Mouse (Mus musculus): ENCODE results near the gene Megf6. TPM values are rescaled to one million over a fixed set of nuclear protein-coding genes. Genes with fewer than 3 reads are reported as not detected.
A peak's percentile ranks its signal among the peaks of the same experiment; 100 is the strongest.

The Megf6 gene
- polyA plus RNA-seq, 1 experiment: 3.8 TPM

DNA sequence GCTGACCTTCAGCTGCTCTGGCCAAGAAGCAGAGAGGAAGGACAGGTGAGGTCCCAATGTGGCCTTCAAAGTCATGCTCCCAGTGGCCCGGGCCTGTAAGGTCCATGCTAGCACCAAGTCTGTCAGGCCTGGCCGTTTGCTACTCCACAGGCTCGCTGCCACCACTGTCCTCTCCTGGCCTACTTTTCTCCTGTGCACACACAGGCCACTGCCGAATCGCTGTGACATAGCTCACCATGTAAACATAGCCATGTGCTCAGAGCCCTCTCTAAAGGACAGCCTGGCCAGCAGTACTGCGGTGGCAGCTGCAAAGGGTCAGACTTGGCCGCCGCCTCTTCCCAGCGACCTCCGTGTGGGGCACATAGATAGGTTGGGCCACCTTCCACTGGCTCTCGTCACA, 16.4 kb upstream of the Megf6 start:
- Histone ChIP-seq H3K9me3 (replicated peaks; ENCODE audit: control insufficient read depth, insufficient read depth, low read length, poor library complexity, severe bottlenecking) (no peaks in the 10 kb centered on the region), H3K4me1 (ENCODE audit: control insufficient read depth, insufficient read depth, low read length) (no peaks in the 10 kb centered on the region), H3K4me3 (ENCODE audit: low read depth, low read length) (no peak overlapping the region), H3K36me3 (ENCODE audit: control insufficient read depth, insufficient read depth, low read length, poor library complexity, severe bottlenecking) (peaks cover 9% of the 10 kb centered on the region), H3K27me3 (ENCODE audit: control insufficient read depth, insufficient read depth, low read length, poor library complexity, severe bottlenecking) (no peaks in the 10 kb centered on the region), H3K27ac (ENCODE audit: insufficient read depth, low read length) (no peak overlapping the region), H3K9ac (ENCODE audit: low read depth, poor library complexity, severe bottlenecking) (no peak overlapping the region)
- TF ChIP-seq EP300 (IDR thresholded peaks at IDR 0.05; ENCODE audit: insufficient read depth, low read depth, low read length) (no peak), POLR2A (IDR thresholded peaks at IDR 0.05; ENCODE audit: insufficient read depth, low read length) (no peak), CTCF (IDR thresholded peaks at IDR 0.05; ENCODE audit: low read depth, low read length) (no peak)

DNA sequence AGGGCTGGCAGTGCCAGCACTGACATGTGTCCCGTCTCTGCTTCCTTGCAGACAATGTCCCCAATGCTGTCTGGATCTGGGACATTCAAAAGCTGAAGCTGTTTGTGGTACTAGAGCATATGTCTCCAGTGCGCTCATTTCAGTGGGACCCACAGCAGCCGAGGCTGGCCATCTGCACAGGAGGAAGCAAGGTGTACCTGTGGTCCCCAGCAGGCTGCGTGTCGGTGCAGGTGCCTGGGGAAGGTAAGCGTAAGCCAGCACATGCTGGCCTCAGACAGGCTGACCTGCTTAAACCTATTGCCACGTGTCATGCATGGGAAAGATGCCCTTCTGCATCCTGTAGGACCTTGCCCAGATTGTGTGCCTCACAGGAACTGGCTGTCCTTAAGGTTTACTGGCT, 14.5 kb upstream of the Megf6 start:
- TF ChIP-seq CTCF (IDR thresholded peaks at IDR 0.05; ENCODE audit: low read depth, low read length) (no peak), POLR2A (IDR thresholded peaks at IDR 0.05; ENCODE audit: insufficient read depth, low read length) (no peak), EP300 (IDR thresholded peaks at IDR 0.05; ENCODE audit: insufficient read depth, low read depth, low read length) (no peak)
- H3K4me1 ChIP-seq (ENCODE audit: control insufficient read depth, insufficient read depth, low read length): no peaks in the 10 kb centered on the region
- H3K9me3 ChIP-seq (replicated peaks; ENCODE audit: control insufficient read depth, insufficient read depth, low read length, poor library complexity, severe bottlenecking): no peaks in the 10 kb centered on the region
- peaks cover 9% of the 10 kb centered on the region for H3K36me3 ChIP-seq (ENCODE audit: control insufficient read depth, insufficient read depth, low read length, poor library complexity, severe bottlenecking)
- H3K27me3 ChIP-seq (ENCODE audit: control insufficient read depth, insufficient read depth, low read length, poor library complexity, severe bottlenecking): no peaks in the 10 kb centered on the region
- H3K27ac ChIP-seq (ENCODE audit: insufficient read depth, low read length): no peak overlapping the region
- H3K9ac ChIP-seq (ENCODE audit: low read depth, poor library complexity, severe bottlenecking): no peak overlapping the region
- H3K4me3 ChIP-seq (ENCODE audit: low read depth, low read length): no peak overlapping the region

DNA sequence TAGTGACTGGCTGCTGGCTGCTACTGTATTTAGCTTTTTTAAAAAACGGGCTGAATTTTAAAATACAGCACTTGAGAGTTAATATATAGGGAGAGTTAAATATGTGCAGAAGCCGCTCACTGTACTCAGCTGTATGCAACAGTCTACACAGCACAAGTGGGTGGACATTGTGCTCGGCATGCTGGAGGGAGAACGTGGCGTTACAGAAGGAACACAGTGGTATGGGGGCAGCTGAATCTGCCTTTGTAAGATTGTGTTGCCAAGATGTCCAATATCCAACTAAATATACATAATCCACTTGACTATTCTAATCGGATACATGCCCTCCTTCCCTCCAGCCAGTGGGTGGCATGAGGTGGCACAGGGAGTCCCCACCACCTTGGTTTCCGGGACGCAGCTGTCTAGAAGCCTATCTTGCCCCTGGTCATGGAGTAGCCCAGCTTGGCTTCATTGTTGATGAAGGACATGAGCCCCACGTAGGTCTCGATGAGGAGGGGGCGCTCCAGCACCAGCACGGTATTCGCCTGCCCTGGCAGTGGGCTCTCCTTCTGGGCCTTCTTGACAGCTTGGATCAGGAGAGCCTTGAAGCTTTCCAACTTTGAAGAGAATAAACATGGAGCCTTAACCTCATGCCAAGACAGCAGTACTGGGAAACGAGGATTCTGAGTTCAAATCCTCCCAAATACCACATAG, 12.4 kb upstream of the Megf6 start:
- Histone ChIP-seq H3K4me1 (ENCODE audit: control insufficient read depth, insufficient read depth, low read length) (peaks cover 2% of the 10 kb centered on the region), H3K27ac (ENCODE audit: insufficient read depth, low read length) (no peak overlapping the region), H3K27me3 (ENCODE audit: control insufficient read depth, insufficient read depth, low read length, poor library complexity, severe bottlenecking) (no peaks in the 10 kb centered on the region), H3K9me3 (replicated peaks; ENCODE audit: control insufficient read depth, insufficient read depth, low read length, poor library complexity, severe bottlenecking) (no peaks in the 10 kb centered on the region), H3K36me3 (ENCODE audit: control insufficient read depth, insufficient read depth, low read length, poor library complexity, severe bottlenecking) (peaks cover 9% of the 10 kb centered on the region; the same call in 1 of the 2 replicates), H3K9ac (ENCODE audit: low read depth, poor library complexity, severe bottlenecking) (no peak overlapping the region), H3K4me3 (ENCODE audit: low read depth, low read length) (no peak overlapping the region)
- TF ChIP-seq CTCF (IDR thresholded peaks at IDR 0.05; ENCODE audit: low read depth, low read length) (no peak), EP300 (IDR thresholded peaks at IDR 0.05; ENCODE audit: insufficient read depth, low read depth, low read length) (no peak), POLR2A (IDR thresholded peaks at IDR 0.05; ENCODE audit: insufficient read depth, low read length) (no peak)

DNA sequence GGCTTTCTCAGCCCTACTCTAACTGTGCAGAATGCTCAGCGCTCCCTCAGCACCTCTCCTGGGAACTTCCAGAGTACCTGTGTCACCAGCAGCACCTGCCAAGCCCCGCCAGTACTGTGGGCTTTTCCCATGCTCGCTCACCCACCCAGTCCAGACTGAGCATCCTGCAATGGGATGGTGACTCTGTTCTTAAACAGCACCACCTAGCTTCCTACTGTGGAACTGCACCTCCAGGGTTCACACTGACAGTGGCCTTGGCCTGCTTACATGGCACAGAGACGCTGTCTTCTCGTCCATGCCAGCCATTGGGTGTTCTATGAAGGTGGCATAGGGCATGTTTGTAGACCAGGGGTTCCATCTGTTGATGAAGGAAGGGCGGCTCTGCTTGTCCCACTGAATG, 11.5 kb upstream of the Megf6 start:
- no peak overlapping the region for H3K27ac ChIP-seq (ENCODE audit: insufficient read depth, low read length)
- no peaks in the 10 kb centered on the region for H3K9me3 ChIP-seq (replicated peaks; ENCODE audit: control insufficient read depth, insufficient read depth, low read length, poor library complexity, severe bottlenecking)
- H3K4me3 ChIP-seq (ENCODE audit: low read depth, low read length): no peak overlapping the region
- peaks cover 9% of the 10 kb centered on the region; the same call in 1 of the 2 replicates for H3K36me3 ChIP-seq (ENCODE audit: control insufficient read depth, insufficient read depth, low read length, poor library complexity, severe bottlenecking)
- TF ChIP-seq CTCF (IDR thresholded peaks at IDR 0.05; ENCODE audit: low read depth, low read length) (peak; percentile 97), POLR2A (IDR thresholded peaks at IDR 0.05; ENCODE audit: insufficient read depth, low read length) (no peak)
- no peaks in the 10 kb centered on the region for H3K27me3 ChIP-seq (ENCODE audit: control insufficient read depth, insufficient read depth, low read length, poor library complexity, severe bottlenecking)
- H3K4me1 ChIP-seq (ENCODE audit: control insufficient read depth, insufficient read depth, low read length): peaks cover 2% of the 10 kb centered on the region
- no peak overlapping the region for H3K9ac ChIP-seq (ENCODE audit: low read depth, poor library complexity, severe bottlenecking)

DNA sequence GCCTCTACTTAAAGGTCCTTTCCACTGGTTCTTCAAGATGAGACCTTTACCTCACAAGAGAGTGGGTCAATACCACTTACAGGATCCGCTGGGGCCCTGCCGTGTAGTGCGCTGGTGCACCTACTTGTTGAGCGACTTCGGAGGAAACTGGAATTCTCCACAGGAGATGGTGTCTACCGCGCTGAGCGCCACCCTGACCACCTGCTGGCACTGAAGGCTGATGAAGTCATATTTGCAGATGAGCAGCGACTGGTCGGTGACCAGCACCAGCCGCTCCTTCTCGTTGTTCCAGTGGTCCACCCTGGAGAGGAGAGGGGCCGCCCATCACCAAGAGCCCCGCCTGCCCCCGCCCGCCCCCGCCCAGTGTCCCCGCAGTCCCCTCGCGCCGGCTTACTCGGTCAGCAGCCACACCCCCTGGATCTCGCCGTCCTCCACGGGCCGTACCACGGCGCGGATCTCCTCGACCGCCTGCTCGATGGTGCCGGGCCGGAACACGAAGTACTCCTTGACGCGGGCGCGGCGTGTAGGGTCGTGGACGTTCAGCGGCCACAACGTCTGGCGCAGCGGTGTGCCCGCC, 10.5 kb upstream of the Megf6 start:
- Histone ChIP-seq H3K27ac (ENCODE audit: insufficient read depth, low read length) (no peak overlapping the region), H3K9ac (ENCODE audit: low read depth, poor library complexity, severe bottlenecking) (peak overlapping the region; percentile 85), H3K36me3 (ENCODE audit: control insufficient read depth, insufficient read depth, low read length, poor library complexity, severe bottlenecking) (peaks cover 9% of the 10 kb centered on the region; the same call in 1 of the 2 replicates), H3K27me3 (ENCODE audit: control insufficient read depth, insufficient read depth, low read length, poor library complexity, severe bottlenecking) (no peaks in the 10 kb centered on the region), H3K4me3 (ENCODE audit: low read depth, low read length) (peak overlapping the region; percentile 73), H3K9me3 (replicated peaks; ENCODE audit: control insufficient read depth, insufficient read depth, low read length, poor library complexity, severe bottlenecking) (no peaks in the 10 kb centered on the region), H3K4me1 (ENCODE audit: control insufficient read depth, insufficient read depth, low read length) (peaks cover 2% of the 10 kb centered on the region)
- TF ChIP-seq CTCF (IDR thresholded peaks at IDR 0.05; ENCODE audit: low read depth, low read length) (no peak), POLR2A (IDR thresholded peaks at IDR 0.05; ENCODE audit: insufficient read depth, low read length) (no peak), EP300 (IDR thresholded peaks at IDR 0.05; ENCODE audit: insufficient read depth, low read depth, low read length) (no peak)
